Mouse (Mus musculus): Measurements from ENCODE around the gene Eif4b. TPM values are rescaled to one million over a fixed set of nuclear protein-coding genes. Genes with fewer than 3 reads are reported as not detected.

Gene Eif4b
- 60.8 and 64.7 TPM in 2 replicates for polyA plus RNA-seq (2021; fragmentation: Nextera tagmentation)
- long read RNA-seq, experiment 1, transcript Eif4b-201 (15 exons, 3,854 nt), result major isoform, 94 of 184 reads
- long read RNA-seq, experiment 1, partial matches to known transcripts, result 87 of 184 reads
- long read RNA-seq, experiment 1, other reads (novel, unspliced or antisense), result 3 of 184 reads
- long read RNA-seq, experiment 2, transcript Eif4b-201 (15 exons, 3,854 nt), result major isoform, 518 of 658 reads
- long read RNA-seq, experiment 2, partial matches to known transcripts, result 128 of 658 reads
- long read RNA-seq, experiment 2, other reads (novel, unspliced or antisense), result 12 of 658 reads

DNA sequence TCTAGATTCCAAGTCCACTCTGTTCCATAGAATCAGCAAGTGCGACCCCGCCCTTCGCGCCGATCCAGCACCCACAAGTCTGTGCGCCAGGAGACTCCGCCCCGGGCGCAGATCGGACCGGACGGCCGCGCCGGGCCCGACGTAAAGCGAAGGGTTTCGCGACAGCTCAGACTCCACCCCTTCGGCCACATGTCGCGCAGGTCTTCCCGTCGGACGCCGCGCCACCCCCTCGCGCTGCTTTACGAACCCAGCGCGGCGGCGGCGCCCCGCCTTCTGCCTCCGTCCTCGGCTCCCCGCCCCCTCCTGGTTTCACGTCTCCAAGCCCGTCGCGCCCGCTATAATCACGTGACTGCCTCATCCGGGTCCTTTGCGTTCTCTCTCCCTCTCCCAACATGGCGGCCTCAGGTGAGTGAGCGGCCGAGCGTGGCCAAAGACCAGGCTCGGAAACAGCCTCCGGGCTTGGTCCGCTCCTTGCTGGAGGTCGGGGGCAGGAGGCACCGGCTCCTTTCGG is at the start of gene Eif4b:
TSS of gene Eif4b (plus strand) at position 215 of the 511 bp plus-strand sequence.

DNA sequence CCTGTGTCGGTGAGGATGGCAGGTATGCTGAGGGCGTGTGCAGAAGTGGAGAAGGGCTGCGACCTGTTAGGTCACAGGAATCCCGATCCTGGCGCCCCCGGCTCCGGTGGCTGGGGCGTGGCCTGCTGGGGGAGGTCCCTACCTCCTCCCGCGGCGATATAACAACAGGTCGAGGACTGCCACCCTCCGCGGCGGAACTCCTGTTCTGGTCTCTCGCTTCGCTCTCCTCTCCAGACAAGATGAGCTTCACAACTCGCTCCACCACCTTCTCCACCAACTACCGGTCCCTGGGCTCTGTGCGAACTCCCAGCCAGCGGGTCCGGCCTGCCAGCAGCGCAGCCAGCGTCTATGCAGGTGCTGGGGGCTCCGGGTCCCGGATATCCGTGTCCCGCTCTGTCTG is 45.5 kb upstream of the Eif4b start, which contains the start of gene Krt18:
TSS of gene Krt18 (plus strand) at position 141 of the 400 bp plus-strand sequence.

DNA sequence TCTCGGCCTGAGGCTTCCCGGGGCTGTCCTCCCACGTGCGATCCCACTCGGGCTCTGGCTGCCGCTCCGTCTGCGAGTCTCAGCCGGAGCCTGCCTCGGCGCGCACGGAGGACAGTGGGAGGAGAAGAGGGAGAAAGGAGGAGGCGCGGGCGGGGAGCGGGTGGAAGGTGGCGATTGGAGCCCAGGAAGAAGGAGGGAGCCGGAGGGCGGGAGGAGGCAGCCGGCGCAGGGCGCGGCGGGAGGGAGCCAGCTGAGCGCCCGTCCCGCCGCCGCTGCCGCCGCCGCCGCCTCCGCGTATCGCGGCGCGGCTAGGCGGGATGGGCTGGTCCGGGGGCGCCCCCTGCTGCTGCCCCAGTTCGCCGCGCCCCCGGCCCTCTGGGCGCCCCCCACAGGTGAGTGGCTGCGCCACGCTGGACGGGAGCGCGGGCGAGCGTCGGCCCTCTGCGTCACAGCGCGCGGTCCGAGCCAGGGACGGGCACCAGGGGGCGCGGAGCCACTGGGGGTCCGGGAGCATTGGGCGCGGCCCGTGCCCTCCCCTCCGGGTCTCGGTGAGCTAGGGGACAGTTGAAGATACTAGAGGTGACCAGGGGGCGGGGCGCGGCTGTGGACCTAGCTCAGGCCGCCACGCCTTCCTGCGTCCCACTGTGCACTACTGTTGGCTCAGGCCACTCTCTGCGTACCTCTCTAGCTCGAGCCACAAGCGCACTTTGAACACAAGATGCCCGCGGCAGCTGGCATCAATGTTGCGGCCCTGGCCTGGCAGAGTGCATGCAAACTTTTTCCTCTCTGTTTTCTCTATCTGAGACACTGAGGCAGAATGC is 26.8 kb downstream of the Eif4b start, which contains the start of gene Tns2:
TSS of gene Tns2 (plus strand) at position 253 of the 821 bp plus-strand sequence.

DNA sequence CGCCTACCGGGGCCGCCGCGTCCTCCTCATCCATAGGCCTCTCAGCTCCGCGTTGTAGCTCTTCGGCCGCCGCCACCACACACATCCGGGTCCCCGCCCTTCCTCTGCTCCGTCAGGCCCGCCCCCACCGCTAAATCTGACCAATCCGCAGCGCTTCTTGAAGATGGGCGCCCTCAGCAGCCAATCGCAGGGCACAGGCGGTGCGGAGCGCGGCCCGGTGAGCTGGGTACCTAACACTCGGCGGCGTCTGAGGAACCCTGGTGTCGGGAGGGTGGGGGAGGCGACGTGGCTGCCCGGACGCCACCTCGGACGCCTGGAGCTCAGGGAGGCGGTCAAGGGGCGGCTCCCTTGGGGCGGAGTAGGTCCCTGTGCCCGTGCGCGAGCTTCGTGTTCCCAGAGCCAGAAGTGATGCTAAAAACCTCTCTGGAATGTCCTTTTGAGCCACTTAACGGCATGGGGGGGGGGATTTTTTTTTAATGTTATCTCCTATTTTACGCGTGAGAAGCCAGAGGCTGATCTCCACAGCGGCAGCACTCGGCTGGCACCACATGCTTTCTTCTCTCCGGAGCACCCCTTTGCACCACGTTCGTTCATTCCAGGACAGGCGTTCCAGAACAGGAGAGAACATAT is 62.7 kb downstream of the Eif4b start, which contains the start of gene Spryd3:
TSS of gene Spryd3 (minus strand) at position 106 of the 630 bp plus-strand sequence.

DNA sequence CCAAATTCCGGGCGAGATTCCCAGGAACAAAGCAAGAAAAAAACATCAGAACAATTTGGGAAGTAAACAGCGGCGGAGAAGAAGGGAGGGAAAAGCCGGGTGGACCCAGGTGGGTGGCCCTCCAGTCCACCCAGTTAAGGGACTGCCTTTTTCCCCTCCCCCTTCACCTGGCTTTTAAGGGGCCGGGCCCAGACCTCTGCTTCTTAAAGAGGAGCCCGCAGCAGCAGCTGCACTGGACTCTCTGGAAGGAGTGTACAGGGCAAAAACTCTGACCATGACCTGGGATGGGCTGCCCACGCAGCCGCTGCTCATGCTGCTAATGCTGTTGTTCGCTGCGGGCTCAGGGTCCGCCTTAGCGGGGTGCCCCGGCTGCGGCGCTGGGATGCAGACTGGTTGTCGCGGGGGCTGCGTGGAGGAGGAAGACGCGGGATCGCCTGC is 70.7 kb downstream of the Eif4b start, which contains the start of gene Igfbp6:
TSS of gene Igfbp6 (plus strand) at position 89 of the 438 bp plus-strand sequence.

Other genes starting within 250 kb of the Eif4b start
- 5.6 and 6.0 TPM in 2 replicates for gene Krt1, start 223.0 kb upstream of the Eif4b start, polyA plus RNA-seq (2021; fragmentation: Nextera tagmentation)
- 4.4 and 4.5 TPM in 2 replicates for gene Krt77, start 204.1 kb upstream of the Eif4b start, polyA plus RNA-seq (2021; fragmentation: Nextera tagmentation)
- not detected in 2 replicates for gene Krt76, start 180.9 kb upstream of the Eif4b start, polyA plus RNA-seq (2021; fragmentation: Nextera tagmentation)
- not detected in 2 replicates for gene Krt4, start 149.0 kb upstream of the Eif4b start, polyA plus RNA-seq (2021; fragmentation: Nextera tagmentation)
- gene Krt79, start 133.4 kb upstream of the Eif4b start, polyA plus RNA-seq (2021; fragmentation: Nextera tagmentation), result 0.67 and 0.80 TPM in 2 replicates
- not detected in 2 replicates for gene Krt78, start 119.5 kb upstream of the Eif4b start, polyA plus RNA-seq (2021; fragmentation: Nextera tagmentation)
- gene Krt8, start 69.3 kb upstream of the Eif4b start, polyA plus RNA-seq (2021; fragmentation: Nextera tagmentation), result 0.53 and 5.4 TPM in 2 replicates
- gene Krt18, start 45.6 kb upstream of the Eif4b start, polyA plus RNA-seq (2021; fragmentation: Nextera tagmentation), result 2.5 and 32.1 TPM in 2 replicates
- gene Tns2, start 26.6 kb downstream of the Eif4b start, polyA plus RNA-seq (2021; fragmentation: Nextera tagmentation), result 3.7 and 6.3 TPM in 2 replicates
- gene Spryd3, start 62.5 kb downstream of the Eif4b start, polyA plus RNA-seq (2021; fragmentation: Nextera tagmentation), result 24.4 and 24.7 TPM in 2 replicates
- gene Igfbp6, start 70.6 kb downstream of the Eif4b start, polyA plus RNA-seq (2021; fragmentation: Nextera tagmentation), result 43.5 and 48.0 TPM in 2 replicates
- gene Soat2, start 76.8 kb downstream of the Eif4b start, polyA plus RNA-seq (2021; fragmentation: Nextera tagmentation), result not detected in 2 replicates
- 4.8 and 5.1 TPM in 2 replicates for gene Zfp740, start 129.5 kb downstream of the Eif4b start, polyA plus RNA-seq (2021; fragmentation: Nextera tagmentation)
- 22.5 and 23.1 TPM in 2 replicates for gene Csad, start 131.0 kb downstream of the Eif4b start, polyA plus RNA-seq (2021; fragmentation: Nextera tagmentation)
- 0.64 and 1.4 TPM in 2 replicates for gene Itgb7, start 158.2 kb downstream of the Eif4b start, polyA plus RNA-seq (2021; fragmentation: Nextera tagmentation)
- gene Rarg, start 183.7 kb downstream of the Eif4b start, polyA plus RNA-seq (2021; fragmentation: Nextera tagmentation), result 1.7 and 2.0 TPM in 2 replicates
- gene Gm9918, start 196.8 kb downstream of the Eif4b start, polyA plus RNA-seq (2021; fragmentation: Nextera tagmentation), result not detected in 2 replicates
- gene Mfsd5, start 205.7 kb downstream of the Eif4b start, polyA plus RNA-seq (2021; fragmentation: Nextera tagmentation), result 36.2 and 40.4 TPM in 2 replicates
- gene Espl1, start 222.5 kb downstream of the Eif4b start, polyA plus RNA-seq (2021; fragmentation: Nextera tagmentation), result 0.43 and 1.2 TPM in 2 replicates